Mouse (Mus musculus): ENCODE measurements around the gene Frg2f1.
"Not testable (repeated sequence)": the region's sequence is repeated elsewhere in the genome, so short reads cannot be mapped to it uniquely, and the experiment has no call there.

Frg2f1 gene

GRCm38 (mm10) chr4:119539031-119539824, at the start of gene Frg2f1:
Gene Frg2f1, minus strand, starts transcription at chr4:119539529.
- DNase-seq (ENCODE audit: low spot score in 2 of 2): peak; percentile 91 to 94

DNA sequence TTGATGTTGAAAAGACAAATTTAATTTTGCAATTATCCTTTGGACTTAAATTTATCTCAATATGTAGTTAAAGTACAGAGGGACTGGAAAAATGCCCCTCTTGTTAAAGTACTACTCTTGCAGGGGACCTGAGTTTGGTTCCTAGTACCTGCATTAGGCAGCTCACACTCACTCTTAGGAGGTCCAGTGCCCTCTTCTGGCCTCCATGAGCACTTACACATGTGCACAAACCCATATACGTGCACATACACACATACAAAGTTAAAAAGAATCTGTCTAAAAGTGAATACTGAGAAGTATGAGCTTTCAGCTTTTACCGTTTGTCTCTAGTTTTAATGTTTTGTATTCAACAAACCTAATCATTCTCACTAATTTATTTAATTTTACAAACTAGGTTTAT, 48.7 kb upstream of the Frg2f1 start:
- DNase-seq (ENCODE audit: low spot score in 2 of 2): no peak

DNA sequence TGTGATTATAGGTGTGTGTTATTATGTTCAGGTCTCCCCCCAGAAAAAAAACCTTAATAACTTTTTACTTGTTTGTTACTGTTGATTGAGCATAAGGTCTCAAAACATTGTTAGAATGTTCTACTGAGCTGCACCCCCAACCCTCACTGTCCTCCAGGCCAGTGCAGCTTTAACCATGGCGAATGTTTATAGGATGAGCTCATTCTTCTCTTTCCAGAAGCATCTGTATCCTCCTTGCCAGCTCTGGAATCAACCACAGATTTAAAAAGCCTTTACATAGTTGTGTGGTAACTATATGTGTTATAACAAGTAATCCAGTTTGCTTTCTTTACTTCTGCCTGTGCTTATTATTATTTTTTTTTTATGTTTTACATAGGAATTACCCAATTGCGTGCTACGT, 36.1 kb upstream of the Frg2f1 start:
- no peak for DNase-seq (ENCODE audit: low spot score in 2 of 2)

- no peak for DNase-seq (ENCODE audit: low spot score in 2 of 2)
Observed at GRCm38 (mm10) chr4:119574504-119574903, 35.2 kb upstream of the Frg2f1 start.

DNA sequence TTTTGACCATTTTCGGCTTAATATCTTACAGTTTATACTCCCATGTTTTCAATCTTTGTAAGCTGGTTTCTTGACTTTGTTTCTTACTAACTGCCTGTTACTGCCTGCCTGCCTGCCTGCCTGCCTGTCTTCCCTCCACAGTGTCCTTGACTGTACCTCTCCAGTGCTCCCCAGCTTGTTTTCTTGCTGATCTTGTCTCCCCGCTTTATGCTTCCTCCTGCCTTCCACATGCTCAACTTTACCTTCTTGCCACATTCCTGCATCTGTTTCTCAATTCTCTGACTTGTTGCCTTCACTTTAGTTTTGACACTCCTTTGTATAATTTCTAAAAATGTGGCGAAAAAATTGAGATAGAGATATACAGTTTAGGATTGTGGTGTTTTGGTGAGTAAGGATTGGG, 33.4 kb upstream of the Frg2f1 start:
- DNase-seq (ENCODE audit: low spot score in 2 of 2): no peak

- no peak for DNase-seq (ENCODE audit: low spot score in 2 of 2)
Observed at GRCm38 (mm10) chr4:119566322-119566835, 27.1 kb upstream of the Frg2f1 start.

DNA sequence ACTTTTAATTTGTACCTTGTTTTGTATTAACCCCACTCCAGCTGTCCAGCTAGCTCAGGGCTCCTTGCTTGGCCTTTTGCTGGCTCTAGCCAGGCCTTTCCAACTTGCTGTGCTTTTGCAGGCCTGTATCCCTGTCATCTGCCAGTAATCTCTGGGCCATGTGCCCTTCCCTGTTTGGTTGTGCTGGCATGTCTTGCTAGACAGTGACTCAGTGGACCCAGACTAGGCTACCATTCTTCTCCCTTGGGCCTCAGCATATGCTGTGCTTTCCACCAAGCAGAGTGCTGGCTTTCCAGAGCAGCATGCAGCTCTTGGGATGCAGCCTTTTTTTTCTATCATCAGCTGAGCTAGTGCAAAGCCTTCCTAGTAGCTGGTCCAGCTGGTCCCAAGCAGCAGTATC, 23.8 kb upstream of the Frg2f1 start:
- no peak for DNase-seq (ENCODE audit: low spot score in 2 of 2)

GRCm38 (mm10) chr4:119555466-119555865, 16.1 kb upstream of the Frg2f1 start:
- DNase-seq (ENCODE audit: low spot score in 2 of 2): no peak

GRCm38 (mm10) chr4:119550864-119551263, 11.5 kb upstream of the Frg2f1 start:
- no peak for DNase-seq (ENCODE audit: low spot score in 2 of 2)

- no peak for DNase-seq (ENCODE audit: low spot score in 2 of 2)
Observed at GRCm38 (mm10) chr4:119540533-119540890, 1.2 kb upstream of the Frg2f1 start.

DNA sequence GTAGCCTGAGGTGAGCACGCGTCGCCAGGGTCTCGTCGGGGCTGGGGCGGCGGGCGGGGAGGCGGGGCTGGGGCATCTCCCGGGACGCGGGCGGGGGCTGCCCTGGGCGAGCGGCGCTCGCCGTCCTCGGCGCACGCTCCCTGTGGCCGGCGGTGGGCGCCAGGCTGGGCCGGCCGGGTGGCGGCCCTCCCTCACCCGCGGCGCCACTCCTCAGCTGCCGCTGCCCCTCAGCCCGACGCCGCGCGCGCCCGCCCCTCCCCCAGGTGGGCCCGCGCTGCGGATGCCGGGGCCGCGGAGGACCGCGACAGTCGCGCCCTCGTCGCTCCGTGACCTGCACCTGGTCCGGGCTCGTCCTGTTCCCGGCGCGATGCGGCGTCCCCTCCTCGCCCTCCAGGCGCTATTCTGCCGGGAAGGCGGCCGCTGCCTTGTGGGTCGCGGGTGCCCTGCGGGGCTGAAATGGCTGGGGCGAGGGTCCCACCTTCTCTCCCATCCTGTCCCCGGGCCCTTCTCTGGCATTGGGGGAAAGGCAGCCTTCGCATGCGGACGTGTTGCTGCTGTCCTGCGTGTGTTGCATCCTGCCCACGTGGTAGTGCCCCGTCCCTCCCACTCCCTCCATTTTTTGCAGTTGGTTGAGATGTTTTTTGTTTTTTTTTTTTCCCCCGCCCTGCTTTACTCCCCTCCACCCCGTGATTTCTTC, 655 bp upstream of the Frg2f1 start:
- DNase-seq (ENCODE audit: low spot score in 2 of 2): peak; percentile 13 to 26

DNA sequence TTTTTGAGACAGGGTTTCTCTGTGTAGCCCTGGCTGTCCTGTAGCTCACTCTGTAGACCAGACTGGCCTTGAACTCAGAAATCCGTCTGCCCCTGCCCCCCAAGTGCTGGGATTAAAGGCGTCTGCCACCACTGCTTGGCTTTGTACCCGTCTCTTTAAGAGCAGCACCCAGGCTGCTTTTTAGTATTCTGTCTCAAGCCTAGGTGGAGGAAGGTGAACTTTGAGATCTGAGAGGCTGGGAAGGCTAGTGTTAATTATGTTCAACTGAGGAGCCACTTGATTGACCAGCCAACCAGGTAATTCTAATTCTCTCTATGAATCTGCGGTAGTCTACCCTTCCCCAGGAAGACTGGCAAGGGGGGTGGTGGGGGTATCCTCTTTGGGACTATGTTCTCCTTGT, 1.9 kb downstream of the Frg2f1 start:
- DNase-seq (ENCODE audit: low spot score in 2 of 2): no peak

DNA sequence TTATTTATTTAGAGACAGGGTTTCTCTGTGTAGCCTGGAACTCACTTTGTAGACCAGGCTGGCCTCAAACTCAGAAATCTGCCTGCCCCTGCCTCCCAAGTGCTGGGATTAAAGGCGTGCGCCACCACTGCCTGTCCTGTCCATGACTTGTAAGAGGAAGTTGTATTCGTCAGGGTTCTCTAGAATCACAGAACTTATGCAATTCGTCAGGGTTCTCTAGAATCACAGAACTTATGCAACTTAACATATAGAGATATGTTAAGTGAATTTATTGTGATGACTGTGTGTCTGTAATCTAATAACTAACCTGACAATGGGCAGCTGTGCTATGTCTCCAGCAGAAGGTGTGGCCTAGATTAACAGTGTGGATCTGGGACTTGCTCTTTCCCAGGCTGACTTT, 2.7 kb downstream of the Frg2f1 start, which contains the start of gene Foxj3:
Foxj3 (plus strand) TSS at position 390 of the 400 bp plus-strand sequence.
- not testable (repeated sequence) for DNase-seq (ENCODE audit: low spot score in 2 of 2)

DNA sequence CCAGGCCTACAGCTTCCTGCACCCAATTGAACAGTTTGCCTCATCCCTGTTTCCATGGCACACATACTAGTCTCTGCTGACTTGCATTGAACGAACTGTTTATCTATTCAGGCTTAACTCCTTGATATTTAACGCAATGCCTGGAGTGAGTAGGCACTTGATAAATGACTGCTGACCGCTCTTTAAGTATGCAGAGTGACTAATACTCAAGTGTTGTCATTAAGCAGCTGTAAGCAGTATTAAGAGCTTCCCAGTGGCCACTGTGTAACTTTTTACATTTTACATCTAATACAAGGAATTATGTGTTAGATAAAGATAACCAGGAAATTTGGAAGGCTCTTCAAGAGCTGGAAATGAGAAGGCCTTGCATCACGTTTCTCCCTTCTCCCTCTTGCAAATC, 4.2 kb downstream of the Frg2f1 start:
- no peak for DNase-seq (ENCODE audit: low spot score in 2 of 2)

GRCm38 (mm10) chr4:119531813-119532212, 7.5 kb downstream of the Frg2f1 start:
- no peak for DNase-seq (ENCODE audit: low spot score in 2 of 2)

DNA sequence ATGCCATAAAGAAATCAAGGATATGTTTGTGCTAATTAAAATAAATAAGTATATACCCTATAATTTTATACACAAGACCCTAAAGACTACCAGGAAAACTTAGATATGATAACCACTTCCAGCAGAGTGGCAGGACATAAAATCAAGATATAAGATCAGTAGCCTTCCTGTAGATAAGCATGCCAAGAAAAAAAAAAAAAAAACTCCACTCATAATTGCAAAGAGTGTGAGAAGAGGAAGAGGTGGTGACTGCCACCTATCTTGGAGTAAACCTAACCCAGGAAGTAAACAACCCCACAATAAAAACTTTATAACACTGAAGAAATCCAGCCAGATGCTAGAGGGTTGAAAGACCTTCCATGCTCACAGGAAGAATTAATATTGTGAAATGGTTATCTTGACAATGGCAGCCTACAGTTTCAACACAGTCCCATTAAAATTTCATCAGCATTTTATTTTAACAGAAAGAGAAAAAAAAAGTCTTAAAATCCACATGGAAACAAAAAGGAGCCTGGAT, 12.9 kb downstream of the Frg2f1 start:
- DNase-seq (ENCODE audit: low spot score in 2 of 2): no peak

DNA sequence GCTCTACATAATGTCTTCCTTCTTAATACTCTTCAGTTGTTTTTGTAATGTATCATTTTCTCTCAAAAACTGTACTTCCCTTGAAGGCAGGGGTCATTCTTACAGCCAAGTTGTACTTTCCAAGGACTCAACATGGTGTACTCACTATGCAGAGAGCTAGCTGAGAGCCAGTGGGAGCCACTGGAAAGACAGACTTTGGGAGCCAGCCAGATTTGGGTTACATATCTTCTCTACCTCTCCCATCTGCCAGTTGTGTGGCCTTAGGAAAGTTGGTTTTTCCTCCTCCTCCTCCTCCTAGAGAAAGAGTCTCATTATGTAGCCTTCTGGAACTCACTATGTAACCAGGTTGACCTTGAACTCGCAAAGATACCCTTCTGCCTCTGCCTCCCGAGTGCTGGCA, 14.9 kb downstream of the Frg2f1 start:
- DNase-seq (ENCODE audit: low spot score in 2 of 2): no peak

DNA sequence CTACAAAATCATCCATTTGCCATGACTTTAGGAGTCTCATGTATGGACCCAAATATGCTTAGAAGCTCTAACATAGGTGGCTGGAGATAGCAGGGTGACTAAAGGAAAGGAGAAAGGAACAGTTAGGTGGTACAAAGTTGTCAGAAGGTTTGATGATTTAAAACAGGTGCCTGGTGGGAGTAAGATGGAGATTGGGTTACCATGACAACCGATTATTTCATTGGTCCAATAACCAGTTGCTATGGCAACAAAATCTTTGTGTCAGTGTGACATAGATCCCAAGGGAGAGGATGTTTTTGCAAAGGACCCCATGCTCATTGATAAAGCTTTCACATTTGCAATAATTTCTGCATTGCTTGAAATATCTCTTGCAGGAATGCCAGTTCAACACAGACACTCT, 15.3 kb downstream of the Frg2f1 start:
- no peak for DNase-seq (ENCODE audit: low spot score in 2 of 2)

DNA sequence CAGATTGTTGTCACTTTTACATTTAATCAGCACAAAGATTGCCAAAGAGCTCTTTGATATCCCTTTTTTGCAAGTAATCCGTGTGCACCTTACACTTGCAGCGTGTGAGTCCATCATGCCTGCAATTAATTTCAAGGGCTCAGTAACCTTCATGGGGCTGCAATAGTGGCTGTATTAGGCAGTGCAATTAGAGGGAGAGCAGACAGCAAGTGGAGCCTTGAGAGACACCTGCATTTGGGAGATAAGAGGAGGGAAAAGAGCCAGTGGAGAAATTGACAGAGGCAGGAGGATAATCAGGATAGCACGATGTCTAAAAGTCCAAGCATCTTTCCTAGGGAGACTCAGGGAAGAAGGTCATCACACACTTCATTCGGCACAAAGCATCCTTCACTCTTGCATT, 15.8 kb downstream of the Frg2f1 start:
- DNase-seq (ENCODE audit: low spot score in 2 of 2): no peak

DNA sequence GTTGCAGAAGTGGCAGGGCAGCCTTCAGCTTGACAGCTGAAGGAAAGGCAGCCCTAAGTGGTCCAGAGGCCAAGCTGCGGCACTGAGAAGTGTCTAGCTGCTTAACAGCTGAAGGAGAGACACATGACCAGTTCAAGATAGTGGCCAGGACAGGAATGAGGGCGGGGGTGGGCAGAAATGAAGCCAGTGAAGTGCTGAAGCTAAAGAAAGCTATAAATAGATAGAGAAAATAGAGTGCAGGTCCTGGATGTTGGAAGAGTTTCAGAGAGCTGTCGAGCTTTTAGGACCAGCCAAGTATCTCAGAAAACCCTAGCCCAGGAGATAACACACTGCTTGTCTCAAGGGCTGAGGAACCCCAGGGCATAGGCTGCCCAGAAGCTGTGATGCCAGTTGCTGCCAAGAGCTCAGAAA, 26.6 kb downstream of the Frg2f1 start:
- no peak for DNase-seq (ENCODE audit: low spot score in 2 of 2)

- no peak for DNase-seq (ENCODE audit: low spot score in 2 of 2)
Observed at GRCm38 (mm10) chr4:119511591-119511990, 27.7 kb downstream of the Frg2f1 start.

DNA sequence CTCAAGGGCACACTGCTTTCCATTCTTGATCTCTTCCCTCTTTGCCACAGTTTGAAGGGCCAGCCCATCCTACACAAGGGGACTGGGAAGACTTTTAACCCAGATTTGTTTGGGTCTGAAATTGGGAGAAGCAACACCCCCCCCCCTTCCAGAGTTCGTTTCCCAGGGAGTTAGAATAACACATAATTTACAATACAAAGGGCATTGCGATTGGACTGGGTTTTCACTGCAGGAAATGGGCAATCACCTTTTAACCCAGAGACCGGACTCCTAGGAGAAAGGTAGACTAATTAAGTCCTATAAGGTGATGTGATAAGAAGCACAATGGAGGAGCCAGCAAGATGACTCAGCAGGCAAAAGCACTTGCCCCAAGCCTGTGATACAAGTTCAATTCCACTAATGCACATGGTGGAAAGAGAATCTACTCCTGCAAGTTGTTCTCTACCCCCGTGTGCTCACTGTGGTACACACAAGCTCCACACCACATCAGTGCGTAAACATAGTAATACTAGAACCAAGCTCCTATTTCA, 40.9 kb downstream of the Frg2f1 start:
- no peak for DNase-seq (ENCODE audit: low spot score in 2 of 2)

GRCm38 (mm10) chr4:119492933-119493327, 46.4 kb downstream of the Frg2f1 start:
- DNase-seq (ENCODE audit: low spot score in 2 of 2): no peak

All from urinary bladder, postnatal 36 days (tissue).